ENCODE assay signal across 8 mouse cellular contexts in the genomic region with DNA sequence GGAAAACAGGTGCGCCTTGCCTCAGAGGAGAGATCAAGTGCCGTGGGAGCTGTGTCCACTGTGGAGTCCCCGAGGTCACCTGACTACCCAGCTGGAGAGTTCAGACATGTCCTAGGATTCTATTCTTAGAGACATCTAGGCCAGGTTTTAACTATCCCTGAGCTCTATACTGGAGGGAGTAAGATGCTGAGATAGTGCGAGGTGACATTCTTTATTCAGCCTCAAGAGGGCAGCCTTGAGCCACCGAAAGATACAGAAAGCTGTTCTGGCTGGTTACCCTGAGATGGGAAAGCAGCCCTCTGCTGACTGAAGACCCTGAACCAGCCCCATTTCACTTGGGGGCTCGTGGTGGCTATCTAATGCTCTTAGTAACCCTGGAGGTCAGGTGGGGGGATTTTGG. TPM values are rescaled to one million over a fixed set of nuclear protein-coding genes. Genes with fewer than 3 reads are reported as not detected.
DNase-seq lines count a peak whose midpoint lies in the region; ATAC-seq and TF ChIP-seq lines count a peak whose summit lies in the region.

No protein-coding gene starts in this region.

- 9% methylated on average over 6 of the region's 6 CpGs for WGBS in embryonic facial prominence, embryonic 11.5 days
- WGBS in heart, embryonic 12.5 days: 8% methylated on average over 6 of the region's 6 CpGs
- WGBS in kidney, embryonic 15.5 days: 3% methylated on average over 6 of the region's 6 CpGs
- WGBS in limb, embryonic 13.5 days: 9% methylated on average over 6 of the region's 6 CpGs
- 5% methylated on average over 6 of the region's 6 CpGs for WGBS in midbrain, postnatal 0 days

- in situ Hi-C loops in CH12.LX (cut with MboI; ENCODE audit: low pct_ligation_motif_present, low pct_unique_long_range_greater_than_20kb, low sequenced_read_pairs): no loop called here

- DNase-seq in CH12.LX (ENCODE audit: extremely low read depth): peak; percentile 0
- DNase-seq in adrenal gland, postnatal 25 days: peak; percentile 48
- peak; percentile 90 for DNase-seq in embryonic facial prominence, embryonic 11.5 days (ENCODE audit: low spot score)
- peak; percentile 80 for DNase-seq in midbrain, postnatal 0 days (ENCODE audit: low spot score)
- peak; percentile 57 for DNase-seq in thymus, postnatal 0 days (ENCODE audit: low spot score)

- peaks cover 88% of the 10 kb centered on the region for H3K9me3 ChIP-seq in CH12.LX (replicated peaks; ENCODE audit: low read length)
- H3K9me3 ChIP-seq in embryonic facial prominence, embryonic 11.5 days (replicated peaks; ENCODE audit: control insufficient read depth, low read length): no peaks in the 10 kb centered on the region
- no peaks in the 10 kb centered on the region for H3K9me3 ChIP-seq in heart, embryonic 12.5 days (replicated peaks)
- H3K9me3 ChIP-seq in kidney, embryonic 15.5 days (replicated peaks): no peaks in the 10 kb centered on the region
- H3K9me3 ChIP-seq in limb, embryonic 13.5 days: no peaks in the 10 kb centered on the region
- no peaks in the 10 kb centered on the region for H3K9me3 ChIP-seq in midbrain, postnatal 0 days (ENCODE audit: low read length)

- ATAC-seq in embryonic facial prominence, embryonic 11.5 days (replicated peaks; ENCODE audit: insufficient number of reproducible peaks, low FRiP score, low TSS enrichment, low read depth): peak; percentile 54; the same call in 1 of the 2 replicates
- ATAC-seq in heart, embryonic 12.5 days (ENCODE audit: insufficient number of reproducible peaks, low FRiP score): no peak
- peak; percentile 63; the same call in 1 of the 2 replicates for ATAC-seq in kidney, embryonic 15.5 days (replicated peaks; ENCODE audit: low FRiP score)
- ATAC-seq in limb, embryonic 13.5 days (ENCODE audit: low FRiP score, low read depth): peak; percentile 31; the same call in 1 of the 2 replicates
- peak; percentile 39; the same call in 1 of the 2 replicates for ATAC-seq in midbrain, postnatal 0 days (ENCODE audit: low FRiP score)

- dilution Hi-C loops in CH12.LX (cut with MboI; ENCODE audit: extremely low pct_ligation_motif_present, extremely low pct_unique_long_range_greater_than_20kb, low sequenced_read_pairs): no loop called here

- TF ChIP-seq RAD21 in CH12.LX (IDR thresholded peaks at IDR 0.05; ENCODE audit: low read depth, low read length): no peak; the same call in 1 of the 2 replicates

- no peak overlapping the region for H3K9ac ChIP-seq in CH12.LX (ENCODE audit: insufficient read depth, low read depth)
- no peak overlapping the region for H3K9ac ChIP-seq in embryonic facial prominence, embryonic 11.5 days (replicated peaks; ENCODE audit: low read length)
- H3K9ac ChIP-seq in heart, embryonic 12.5 days: no peak overlapping the region
- H3K9ac ChIP-seq in kidney, embryonic 15.5 days: no peak overlapping the region
- no peak overlapping the region for H3K9ac ChIP-seq in limb, embryonic 13.5 days
- H3K9ac ChIP-seq in midbrain, postnatal 0 days (replicated peaks; ENCODE audit: low read length, poor library complexity, severe bottlenecking): no peak overlapping the region

- TF ChIP-seq CTCF in CH12.LX (conservative IDR thresholded peaks at IDR 0.05 in 1 of 2, IDR thresholded peaks at IDR 0.05 in 1 of 2; ENCODE audit: low read depth in 2 of 2, low read length in 2 of 2): 0 out of 4 replicates have a peak, but pooled peaks of 1 of the 2 experiments have one; percentile 22
- peak; percentile 94 for TF ChIP-seq CTCF in midbrain, postnatal 0 days (IDR thresholded peaks at IDR 0.05)

- no peaks in the 10 kb centered on the region for H3K36me3 ChIP-seq in CH12.LX (replicated peaks in 1 of 2; ENCODE audit: control insufficient read depth in 1 of 2, insufficient read depth in 1 of 2, low read length in 1 of 2)
- no peaks in the 10 kb centered on the region for H3K36me3 ChIP-seq in embryonic facial prominence, embryonic 11.5 days (replicated peaks; ENCODE audit: control insufficient read depth, insufficient read depth, low read depth, low read length)
- 0 out of 2 replicates have a peak, but pooled peaks cover 2% of the 10 kb centered on the region for H3K36me3 ChIP-seq in heart, embryonic 12.5 days
- no peaks in the 10 kb centered on the region for H3K36me3 ChIP-seq in kidney, embryonic 15.5 days
- peaks cover 52% of the 10 kb centered on the region for H3K36me3 ChIP-seq in limb, embryonic 13.5 days
- no peaks in the 10 kb centered on the region for H3K36me3 ChIP-seq in midbrain, postnatal 0 days (ENCODE audit: insufficient read depth, low read length)

- H3K79me2 ChIP-seq in CH12.LX (replicated peaks; ENCODE audit: control insufficient read depth, extremely low read depth, insufficient read depth, poor library complexity, severe bottlenecking): no peaks in the 10 kb centered on the region

- H3K27ac ChIP-seq in CH12.LX (ENCODE audit: insufficient read depth, low read depth): no peak overlapping the region
- peak overlapping the region; percentile 3; the same call in 1 of the 2 replicates for H3K27ac ChIP-seq in embryonic facial prominence, embryonic 11.5 days (replicated peaks; ENCODE audit: low read depth, low read length)
- peak overlapping the region; percentile 95; the same call in 1 of the 2 replicates for H3K27ac ChIP-seq in heart, embryonic 12.5 days (ENCODE audit: poor library complexity, severe bottlenecking)
- no peak overlapping the region for H3K27ac ChIP-seq in kidney, embryonic 15.5 days
- H3K27ac ChIP-seq in limb, embryonic 13.5 days: peak overlapping the region; percentile 40; the same call in 1 of the 2 replicates
- no peak overlapping the region for H3K27ac ChIP-seq in midbrain, postnatal 0 days (ENCODE audit: low read depth, low read length)

- no peaks in the 10 kb centered on the region for H3K27me3 ChIP-seq in CH12.LX (replicated peaks)
- H3K27me3 ChIP-seq in embryonic facial prominence, embryonic 11.5 days (ENCODE audit: control insufficient read depth, insufficient read depth, low read length): no peaks in the 10 kb centered on the region
- peaks cover 14% of the 10 kb centered on the region for H3K27me3 ChIP-seq in heart, embryonic 12.5 days (replicated peaks)
- H3K27me3 ChIP-seq in kidney, embryonic 15.5 days: peaks cover 88% of the 10 kb centered on the region
- H3K27me3 ChIP-seq in limb, embryonic 13.5 days: peaks cover 2% of the 10 kb centered on the region; the same call in 1 of the 2 replicates
- H3K27me3 ChIP-seq in midbrain, postnatal 0 days (ENCODE audit: insufficient read depth, low read length): no peaks in the 10 kb centered on the region

- no peak for TF ChIP-seq POLR2A in CH12.LX (IDR thresholded peaks at IDR 0.05; ENCODE audit: low read depth, low read length)

- H3K4me3 ChIP-seq in CH12.LX (replicated peaks in 1 of 3; ENCODE audit: low read depth in 2 of 3, low read length in 2 of 3, poor library complexity in 1 of 3): no peak overlapping the region
- H3K4me3 ChIP-seq in embryonic facial prominence, embryonic 11.5 days (ENCODE audit: low read depth, low read length): no peak overlapping the region
- no peak overlapping the region for H3K4me3 ChIP-seq in heart, embryonic 12.5 days
- H3K4me3 ChIP-seq in kidney, embryonic 15.5 days (replicated peaks): no peak overlapping the region
- H3K4me3 ChIP-seq in limb, embryonic 13.5 days: no peak overlapping the region
- H3K4me3 ChIP-seq in midbrain, postnatal 0 days (ENCODE audit: low read depth, low read length): no peak overlapping the region

- TF ChIP-seq EP300 in CH12.LX (IDR thresholded peaks at IDR 0.05; ENCODE audit: low read length): no peak

- H3K4me1 ChIP-seq in CH12.LX (ENCODE audit: control insufficient read depth in 1 of 2, insufficient read depth in 2 of 2): no peaks in the 10 kb centered on the region
- H3K4me1 ChIP-seq in embryonic facial prominence, embryonic 11.5 days (ENCODE audit: control insufficient read depth, insufficient read depth, low read length): peaks cover 4% of the 10 kb centered on the region; the same call in 1 of the 2 replicates
- peaks cover 37% of the 10 kb centered on the region for H3K4me1 ChIP-seq in heart, embryonic 12.5 days (replicated peaks)
- peaks cover 50% of the 10 kb centered on the region for H3K4me1 ChIP-seq in kidney, embryonic 15.5 days
- H3K4me1 ChIP-seq in limb, embryonic 13.5 days: peaks cover 56% of the 10 kb centered on the region
- H3K4me1 ChIP-seq in midbrain, postnatal 0 days (ENCODE audit: insufficient read depth, low read length): peaks cover 3% of the 10 kb centered on the region; the same call in 1 of the 2 replicates

- no peak overlapping the region for H3K4me2 ChIP-seq in CH12.LX (ENCODE audit: insufficient read depth, low read depth, poor library complexity, severe bottlenecking)
- no peak overlapping the region for H3K4me2 ChIP-seq in embryonic facial prominence, embryonic 11.5 days (ENCODE audit: low read depth, low read length)
- no peak overlapping the region for H3K4me2 ChIP-seq in heart, embryonic 12.5 days
- 0 out of 2 replicates have a peak overlapping the region, but pooled peaks have one; percentile 21 for H3K4me2 ChIP-seq in kidney, embryonic 15.5 days
- H3K4me2 ChIP-seq in limb, embryonic 13.5 days (replicated peaks): no peak overlapping the region
- peak overlapping the region; percentile 12; the same call in 1 of the 2 replicates for H3K4me2 ChIP-seq in midbrain, postnatal 0 days (ENCODE audit: low read depth, low read length, poor library complexity, severe bottlenecking)

RNA-seq across cellular contexts. Expression of a gene that starts 7.1 kb away (rescaled TPM):
- total RNA-seq in CH12.LX (2012; rRNA removed): not detected in 2 replicates
- not detected in 2 replicates for total RNA-seq in CH12.LX (2014; rRNA removed)
- polyA plus RNA-seq in CH12.LX (2012; ENCODE audit: insufficient read length, low read depth): not detected in 2 replicates
- not detected in 2 replicates for total RNA-seq in adrenal gland, postnatal 25 days (2021)
- not detected in 2 replicates for polyA plus RNA-seq in embryonic facial prominence, embryonic 11.5 days (2014; fragmentation: Nextera tagmentation; extraction: Ambion mirVana)
- not detected in 2 replicates for polyA plus RNA-seq in heart, embryonic 12.5 days (2016; fragmentation: Nextera tagmentation; extraction: Ambion mirVana)
- polyA plus RNA-seq in kidney, embryonic 15.5 days (2015; fragmentation: Nextera tagmentation; extraction: Ambion mirVana): not detected in 2 replicates
- not detected in 2 replicates for polyA plus RNA-seq in limb, embryonic 13.5 days (2015; fragmentation: Nextera tagmentation; extraction: Ambion mirVana)
- not detected in 2 replicates for total RNA-seq in midbrain, postnatal 0 days (2014; rRNA removed)
- 0.19 TPM in 1 of 2 replicates, not detected in the other for polyA plus RNA-seq in midbrain, postnatal 0 days (2015; fragmentation: Nextera tagmentation; extraction: Ambion mirVana)
- not detected in 2 replicates for polyA plus RNA-seq in thymus, postnatal 0 days (2015; fragmentation: Nextera tagmentation; extraction: Ambion mirVana)

RNA-seq across cellular contexts. Expression of a gene that starts 27.4 kb away (rescaled TPM):
- not detected in 2 replicates for total RNA-seq in CH12.LX (2012; rRNA removed)
- not detected in 2 replicates for total RNA-seq in CH12.LX (2014; rRNA removed)
- polyA plus RNA-seq in CH12.LX (2012; ENCODE audit: insufficient read length, low read depth): not detected in 2 replicates
- total RNA-seq in adrenal gland, postnatal 25 days (2021): 0.21 and 0.62 TPM in 2 replicates
- 4.8 and 5.6 TPM in 2 replicates for polyA plus RNA-seq in embryonic facial prominence, embryonic 11.5 days (2014; fragmentation: Nextera tagmentation; extraction: Ambion mirVana)
- 1.8 and 1.9 TPM in 2 replicates for polyA plus RNA-seq in heart, embryonic 12.5 days (2016; fragmentation: Nextera tagmentation; extraction: Ambion mirVana)
- 32.2 and 34.2 TPM in 2 replicates for polyA plus RNA-seq in kidney, embryonic 15.5 days (2015; fragmentation: Nextera tagmentation; extraction: Ambion mirVana)
- polyA plus RNA-seq in limb, embryonic 13.5 days (2015; fragmentation: Nextera tagmentation; extraction: Ambion mirVana): 4.5 and 4.6 TPM in 2 replicates
- total RNA-seq in midbrain, postnatal 0 days (2014; rRNA removed): 5.0 and 8.1 TPM in 2 replicates
- polyA plus RNA-seq in midbrain, postnatal 0 days (2015; fragmentation: Nextera tagmentation; extraction: Ambion mirVana): 2.7 and 3.5 TPM in 2 replicates
- polyA plus RNA-seq in thymus, postnatal 0 days (2015; fragmentation: Nextera tagmentation; extraction: Ambion mirVana): 18.2 and 19.5 TPM in 2 replicates

Comparison
In these comparisons a context has a peak if more than half of its experiments do, and no peak if none do; other contexts are left out.
1. DNase-seq: peak in every context shown above with its lines; median percentile 90 in embryonic facial prominence, embryonic 11.5 days; 80 in midbrain, postnatal 0 days; 57 in thymus, postnatal 0 days; 48 in adrenal gland, postnatal 25 days; 0 in CH12.LX.
2. H3K27ac ChIP-seq: peak in embryonic facial prominence, embryonic 11.5 days (single experiment), heart, embryonic 12.5 days (single experiment) and limb, embryonic 13.5 days (single experiment); none in CH12.LX (single experiment), kidney, embryonic 15.5 days (single experiment) and midbrain, postnatal 0 days (single experiment).
3. H3K4me2 ChIP-seq: peak in kidney, embryonic 15.5 days (single experiment) and midbrain, postnatal 0 days (single experiment); none in CH12.LX (single experiment), embryonic facial prominence, embryonic 11.5 days (single experiment), heart, embryonic 12.5 days (single experiment) and limb, embryonic 13.5 days (single experiment).